Mouse (Mus musculus) layer of hippocampus, adult 2 months (tissue): ENCODE results near the gene Prkag2. TPM values are rescaled to one million over a fixed set of nuclear protein-coding genes. Genes with fewer than 3 reads are reported as not detected.

Source experiments
- DNase-seq, 2 experiments: peaks; one replicate each; pipeline ENCODE4 v3.0.0; 2022; ENCODE audit warnings: low spot score in 2 of 2
- H3K27ac ChIP-seq: fragments of 200-600 bp; 2 replicates; pipeline ENCODE4 v1.8.1; 2022
- H3K4me3 ChIP-seq: fragments of 200-600 bp; 2 replicates; pipeline ENCODE4 v1.8.1; 2022; ENCODE audit warnings: mild to moderate bottlenecking
- CTCF ChIP-seq: fragments of 200-600 bp; conservative IDR thresholded peaks from 2 replicates; pipeline ENCODE4 v1.8.1; 2022; ENCODE audit warnings: antibody characterized with exemption, mild to moderate bottlenecking, moderate library complexity
- total RNA-seq, 2 experiments: library from RNA; stranded (reverse); gene quantifications; 2 replicates each; pipeline ENCODE4 v1.2.3; 2021

Prkag2 gene
- total RNA-seq, 2 experiments from 2014 or later, result 177 to 193 TPM

DNA sequence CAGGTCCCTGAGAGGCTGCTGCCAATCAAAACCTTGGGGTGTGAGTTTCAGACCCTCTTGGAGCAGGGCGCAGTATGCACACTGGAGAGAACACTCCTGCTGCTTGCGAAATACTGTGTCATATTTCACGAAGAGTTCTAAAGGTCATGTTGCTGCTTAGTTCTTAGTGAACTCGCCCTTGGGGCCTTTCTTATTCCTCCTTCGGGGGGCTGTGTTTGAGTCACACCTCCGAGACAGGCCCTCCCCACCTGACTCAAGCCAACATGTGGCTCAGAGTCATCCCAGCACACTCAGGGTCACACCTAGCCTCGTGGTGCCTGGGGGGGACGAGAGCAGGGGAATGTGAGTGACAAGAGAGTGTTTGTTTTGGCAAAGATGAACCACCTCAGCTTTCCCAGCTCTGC, 99.0 kb downstream of the Prkag2 start:
- no peak for DNase-seq
- Histone ChIP-seq H3K4me3 (no peak overlapping the region), H3K27ac (no peak overlapping the region)
- no peak for TF ChIP-seq CTCF

DNA sequence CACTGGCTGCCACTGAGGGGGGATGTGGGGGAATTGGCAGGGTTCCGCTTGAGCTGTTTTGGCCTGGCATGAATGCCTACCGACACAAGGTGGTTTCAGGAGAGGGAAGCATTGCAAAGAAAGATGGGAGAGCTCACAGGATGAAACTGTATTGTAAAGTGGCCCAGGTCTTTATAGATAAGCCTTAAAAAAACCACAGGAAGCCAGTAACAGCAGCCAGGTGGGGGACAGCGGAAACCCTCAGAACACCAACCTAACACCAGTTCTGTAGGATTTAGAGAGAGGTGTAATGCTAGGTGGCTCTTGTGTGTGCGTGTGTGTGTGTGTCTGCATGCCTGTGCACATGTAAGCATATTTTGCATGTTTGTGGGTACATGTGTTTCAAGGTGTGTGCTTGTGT, 101.1 kb downstream of the Prkag2 start:
- no peak for DNase-seq
- H3K27ac ChIP-seq, result no peak overlapping the region
- no peak for TF ChIP-seq CTCF
- H3K4me3 ChIP-seq, result no peak overlapping the region

GRCm38 (mm10) chr5:24995576-24996100, 104.8 kb downstream of the Prkag2 start:
- TF ChIP-seq CTCF, result no peak
- Histone ChIP-seq H3K27ac (peak overlapping the region; percentile 58; the same call in 1 of the 2 replicates), H3K4me3 (peak overlapping the region; percentile 33)
- peak in 1 of 2 experiments; percentile 59 for DNase-seq

DNA sequence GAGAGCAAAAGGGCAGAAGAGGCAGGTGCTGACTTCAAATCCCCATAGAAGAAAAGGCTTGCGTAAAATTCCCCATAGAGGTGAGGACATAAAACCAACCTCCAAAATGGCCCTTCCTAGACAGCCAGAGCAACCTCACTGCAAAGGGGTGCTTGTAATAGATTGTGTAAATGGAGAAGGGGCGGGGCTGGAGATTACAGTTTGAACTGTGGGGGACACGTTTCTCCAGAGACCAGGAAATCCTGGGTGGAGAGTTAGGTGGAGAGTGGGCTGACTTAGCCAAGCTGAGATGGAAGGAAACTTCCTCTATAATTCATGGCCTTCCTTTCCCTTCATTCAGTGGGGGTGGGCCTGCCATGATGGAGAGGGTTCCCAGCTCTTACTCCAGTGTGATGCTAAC, 107.3 kb downstream of the Prkag2 start:
- TF ChIP-seq CTCF, result no peak
- DNase-seq, result no peak
- Histone ChIP-seq H3K27ac (no peak overlapping the region), H3K4me3 (no peak overlapping the region)

DNA sequence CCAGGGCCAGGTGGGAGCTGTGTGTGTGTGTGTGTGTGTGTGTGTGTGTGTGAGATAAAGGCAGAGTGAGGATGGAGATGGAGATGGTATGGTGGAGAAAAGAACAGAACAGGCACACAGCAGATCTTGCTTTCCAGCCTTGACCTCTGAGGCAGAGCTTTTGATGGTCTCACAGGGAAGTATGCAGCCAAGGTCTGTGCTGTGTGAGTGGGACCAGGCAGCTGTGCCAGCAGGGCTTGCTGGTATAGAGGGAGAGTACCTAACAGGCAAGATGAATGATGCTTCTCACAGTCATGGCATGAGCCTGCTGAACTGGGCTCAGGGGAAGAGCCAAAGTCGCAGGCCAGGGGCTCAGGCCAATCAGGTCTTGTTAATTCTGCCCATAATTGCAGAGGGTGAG, 108.9 kb downstream of the Prkag2 start:
- Histone ChIP-seq H3K4me3 (no peak overlapping the region), H3K27ac (peak overlapping the region; percentile 23; the same call in 1 of the 2 replicates)
- no peak for DNase-seq
- no peak for TF ChIP-seq CTCF

DNA sequence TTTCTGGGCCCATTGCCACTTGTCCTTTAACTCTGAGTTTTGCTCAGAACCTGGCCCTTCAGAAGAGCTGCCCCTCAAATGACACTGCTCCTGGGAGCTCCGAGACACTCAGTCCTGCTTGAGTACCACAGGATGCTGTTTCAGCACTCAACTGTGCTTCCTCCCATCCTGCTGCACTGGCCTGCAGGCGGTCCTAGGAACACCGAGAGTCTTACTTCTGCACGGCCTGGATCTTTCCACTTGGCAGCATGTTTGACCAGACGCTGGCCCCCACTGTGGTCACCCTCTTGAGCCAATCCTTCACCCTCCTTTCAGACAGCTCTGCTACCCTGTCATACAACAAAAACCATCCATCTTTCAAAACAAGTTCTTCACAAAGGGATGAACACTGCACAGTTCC, 110.0 kb downstream of the Prkag2 start:
- DNase-seq, result no peak
- Histone ChIP-seq H3K27ac (peak overlapping the region; percentile 61; the same call in 1 of the 2 replicates), H3K4me3 (no peak overlapping the region)
- TF ChIP-seq CTCF, result no peak

GRCm38 (mm10) chr5:24989683-24990082, 110.8 kb downstream of the Prkag2 start:
- H3K27ac ChIP-seq, result peak overlapping the region; percentile 61
- no peak for TF ChIP-seq CTCF
- no peak overlapping the region for H3K4me3 ChIP-seq
- peak in 1 of 2 experiments; percentile 29 for DNase-seq

GRCm38 (mm10) chr5:24986956-24987355, 113.5 kb downstream of the Prkag2 start:
- Histone ChIP-seq H3K4me3 (no peak overlapping the region), H3K27ac (peak overlapping the region; percentile 91; the same call in 1 of the 2 replicates)
- TF ChIP-seq CTCF, result no peak
- DNase-seq, result no peak

DNA sequence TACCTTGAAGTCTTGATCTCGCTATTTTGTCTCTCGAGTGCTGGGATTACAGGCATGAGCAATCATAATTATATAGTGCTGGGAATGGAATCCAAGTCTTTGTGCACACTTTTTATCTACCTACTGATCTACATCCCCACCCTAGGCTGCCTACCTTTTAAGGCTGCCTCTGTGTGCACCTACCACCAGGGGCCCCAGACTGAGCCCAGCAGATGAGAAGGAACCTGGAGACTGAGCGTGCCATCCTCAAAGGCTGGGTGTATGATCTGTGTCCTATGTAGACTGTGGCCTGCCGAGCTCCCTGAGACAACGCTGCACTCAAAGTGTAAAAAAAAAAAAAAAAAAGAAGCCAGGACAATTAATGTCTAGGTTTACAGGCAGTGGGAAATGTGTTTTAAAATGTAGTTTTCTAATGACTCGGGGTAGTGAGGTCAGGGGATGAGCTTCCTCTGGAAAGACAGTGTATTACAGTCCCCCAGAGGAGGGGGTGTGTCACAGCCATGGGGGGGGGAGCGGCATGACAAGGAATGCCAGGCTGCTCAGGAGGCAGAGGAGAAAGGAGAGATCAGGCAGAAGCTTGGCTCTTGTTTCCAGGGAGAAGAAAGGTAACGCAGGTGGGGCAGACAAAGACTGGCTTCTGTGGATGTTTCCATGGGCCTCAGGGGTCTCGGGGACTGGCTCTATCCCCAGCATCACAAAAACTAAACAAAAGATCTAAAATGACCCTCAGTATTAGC, 114.1 kb downstream of the Prkag2 start:
- H3K4me3 ChIP-seq, result peak overlapping the region; percentile 29
- peak overlapping the region; percentile 91 for H3K27ac ChIP-seq
- peak; percentile 40 for TF ChIP-seq CTCF
- no peak for DNase-seq

DNA sequence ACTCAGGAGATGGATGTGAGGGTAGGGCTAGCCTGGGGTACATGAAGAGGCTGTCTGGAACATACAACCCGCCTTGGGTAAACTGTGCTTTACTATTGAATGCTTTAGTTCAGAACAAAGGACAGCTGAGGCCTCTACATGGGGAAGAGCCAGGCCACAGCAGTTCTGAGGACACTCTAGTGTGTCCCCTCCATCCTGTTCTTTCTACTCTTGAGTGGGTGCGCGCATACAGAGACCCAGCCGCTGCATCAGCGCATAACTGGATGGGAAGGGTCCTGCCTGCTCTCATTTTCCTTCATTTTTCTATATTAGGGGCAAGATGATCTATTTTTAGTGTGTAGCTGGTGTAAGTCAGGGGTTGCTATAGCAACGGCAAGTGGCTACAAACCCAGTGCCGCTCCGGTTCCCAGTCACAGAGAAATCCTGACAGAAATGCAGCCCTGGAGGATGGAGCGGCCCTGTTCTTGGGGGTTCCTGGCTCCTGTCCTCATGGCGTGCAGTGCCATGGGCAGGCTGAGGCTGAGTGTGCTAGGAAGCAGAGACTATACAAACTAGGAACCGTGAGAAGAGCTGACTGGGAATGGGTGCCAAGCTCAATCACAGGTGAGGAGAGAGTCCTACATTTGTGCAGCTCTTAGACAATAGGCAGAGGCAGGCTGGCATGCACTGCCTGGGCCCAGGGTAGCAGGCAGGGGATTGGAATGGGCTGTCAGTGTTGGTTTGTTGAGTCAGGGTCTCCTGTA, 114.8 kb downstream of the Prkag2 start:
- no peak for TF ChIP-seq CTCF
- Histone ChIP-seq H3K4me3 (peak overlapping the region; percentile 29), H3K27ac (peak overlapping the region; percentile 91)
- peak; percentile 35 to 74 for DNase-seq

GRCm38 (mm10) chr5:24984157-24984556, 116.3 kb downstream of the Prkag2 start:
- Histone ChIP-seq H3K4me3 (no peak overlapping the region), H3K27ac (peak overlapping the region; percentile 91)
- DNase-seq, result no peak
- no peak for TF ChIP-seq CTCF

GRCm38 (mm10) chr5:24983539-24983938, 116.9 kb downstream of the Prkag2 start:
- peak; percentile 82 for TF ChIP-seq CTCF

GRCm38 (mm10) chr5:24982258-24982657, 118.2 kb downstream of the Prkag2 start:
- Histone ChIP-seq H3K27ac (peak overlapping the region; percentile 67), H3K4me3 (no peak overlapping the region)
- DNase-seq, result no peak
- TF ChIP-seq CTCF, result no peak

More at GRCm38 (mm10) chr5:24983539-24983938, 116.9 kb downstream of the Prkag2 start:
- Histone ChIP-seq H3K4me3 (no peak overlapping the region), H3K27ac (peak overlapping the region; percentile 49; the same call in 1 of the 2 replicates)
- DNase-seq, result peak in 1 of 2 experiments; percentile 45
